Mouse (Mus musculus) olfactory bulb, adult 2 months (tissue): ENCODE data around the gene Gm21117. TPM values are rescaled to one million over a fixed set of nuclear protein-coding genes. Genes with fewer than 3 reads are reported as not detected.
"Not testable (repeated sequence)": the region's sequence is repeated elsewhere in the genome, so short reads cannot be mapped to it uniquely, and the experiment has no call there.

Source experiments
- H3K27ac ChIP-seq: fragments of 200-500 bp; 2 replicates; pipeline ENCODE4 v1.5.1; 2012; ENCODE audit warnings: low read depth, low read length; ENCODE audit not compliant: insufficient read depth
- H3K4me1 ChIP-seq: fragments of 200-500 bp; 2 replicates; pipeline ENCODE4 v1.6.1; 2012; ENCODE audit warnings: low read length; ENCODE audit not compliant: control insufficient read depth, insufficient read depth
- H3K4me3 ChIP-seq: fragments of 200-500 bp; 2 replicates; pipeline ENCODE4 v1.5.1; 2012; ENCODE audit warnings: mild to moderate bottlenecking, low read depth, low read length, moderate library complexity; ENCODE audit not compliant: insufficient read depth
- WGBS: fragments of 180-500 bp; shearing (Covaris S2); methylation state at CpG from one replicate; pipeline ENCODE4 v1.1.7; 2018; 5-methylcytosine and 5-hydroxymethylcytosine counted together
- polyA plus RNA-seq: library from polyadenylated mRNA; stranded (reverse); fragments of >200 nt; gene quantifications from 2 replicates; pipeline ENCODE4 v1.2.4, GENCODE M21; 2012; ENCODE audit warnings: low replicate concordance; ENCODE audit not compliant: missing spikeins, insufficient read depth, insufficient read length

Gm21117 gene
- not detected in 2 replicates for polyA plus RNA-seq

GRCm38 (mm10) chrY:51124920-51125319, at the start of gene Gm21117:
TSS of gene Gm21117 (plus strand) at chrY:51125220.
- no CpG with 5 or more reads among the region's 6 CpGs for WGBS
- H3K4me1 ChIP-seq, H3K27ac ChIP-seq, H3K4me3 ChIP-seq: not testable (repeated sequence)
